8 mouse cellular contexts compared by ENCODE assay signal in genomic region chr2:180967010-180967763, GRCm38 (mm10). TPM values are rescaled to one million over a fixed set of nuclear protein-coding genes. Genes with fewer than 3 reads are reported as not detected.
A peak's percentile ranks its signal among the peaks of the same experiment; 100 is the strongest.
DNase-seq lines count a peak whose midpoint lies in the region; ATAC-seq lines count a peak whose summit lies in the region.

TSS of gene Arfgap1 (plus strand) at chr2:180967225.

- H3K27ac ChIP-seq in forebrain, embryonic 11.5 days (ENCODE audit: low read depth, low read length) = peak within 1 kb of the TSS; percentile 58; the same call in 1 of the 2 replicates
- peak within 1 kb of the TSS; percentile 80 for H3K27ac ChIP-seq in heart, embryonic 16.5 days (ENCODE audit: low read length)
- peak within 1 kb of the TSS; percentile 89 for H3K27ac ChIP-seq in liver, embryonic 15.5 days (replicated peaks)
- H3K27ac ChIP-seq in neural tube, embryonic 12.5 days = peak within 1 kb of the TSS; percentile 68

- DNase-seq in CD8-positive naive resting alpha-beta T cell, adult 2 months (ENCODE audit: low read depth in 2 of 2, low spot score in 2 of 2) = peak; percentile 77 to 83
- DNase-seq in c-Kit-positive CD71-positive TER-119-negative erythroid progenitor cells, embryonic 14.5 days (ENCODE audit: low read depth) = peak; percentile 75
- peak; percentile 91 for DNase-seq in forebrain, embryonic 11.5 days (ENCODE audit: low spot score)
- peak; percentile 94 to 96 for DNase-seq in kidney, postnatal 36 days
- peak; percentile 90 for DNase-seq in telencephalon, adult 2 months (ENCODE audit: low read depth, low spot score)

- peak within 1 kb of the TSS; percentile 92 for H3K9ac ChIP-seq in forebrain, embryonic 11.5 days (ENCODE audit: low read length)
- peak within 1 kb of the TSS; percentile 91 for H3K9ac ChIP-seq in heart, embryonic 16.5 days (ENCODE audit: low read length)
- peak within 1 kb of the TSS; percentile 90 for H3K9ac ChIP-seq in liver, embryonic 15.5 days
- H3K9ac ChIP-seq in neural tube, embryonic 12.5 days = peak within 1 kb of the TSS; percentile 95

- H3K27me3 ChIP-seq in forebrain, embryonic 11.5 days (ENCODE audit: control insufficient read depth, insufficient read depth, low read length) = no peaks in the 10 kb centered on the region
- no peaks in the 10 kb centered on the region for H3K27me3 ChIP-seq in heart, embryonic 16.5 days (ENCODE audit: control insufficient read depth, insufficient read depth, low read length)
- H3K27me3 ChIP-seq in liver, embryonic 15.5 days = no peaks in the 10 kb centered on the region
- no peaks in the 10 kb centered on the region for H3K27me3 ChIP-seq in neural tube, embryonic 12.5 days (replicated peaks)

- H3K9me3 ChIP-seq in forebrain, embryonic 11.5 days (ENCODE audit: control insufficient read depth, low read length) = no peaks in the 10 kb centered on the region
- H3K9me3 ChIP-seq in heart, embryonic 16.5 days (replicated peaks; ENCODE audit: control insufficient read depth, low read length) = no peaks in the 10 kb centered on the region
- H3K9me3 ChIP-seq in liver, embryonic 15.5 days (replicated peaks) = no peaks in the 10 kb centered on the region
- no peaks in the 10 kb centered on the region for H3K9me3 ChIP-seq in neural tube, embryonic 12.5 days

- H3K4me3 ChIP-seq in forebrain, embryonic 11.5 days (ENCODE audit: low read depth, low read length) = peak within 1 kb of the TSS; percentile 87
- peak within 1 kb of the TSS; percentile 73 for H3K4me3 ChIP-seq in heart, embryonic 16.5 days (ENCODE audit: low read length)
- peak within 1 kb of the TSS; percentile 81 for H3K4me3 ChIP-seq in liver, embryonic 15.5 days (replicated peaks)
- peak within 1 kb of the TSS; percentile 91 for H3K4me3 ChIP-seq in neural tube, embryonic 12.5 days

- ATAC-seq in forebrain, embryonic 11.5 days (replicated peaks; ENCODE audit: low FRiP score) = peak; percentile 88
- peak; percentile 89 for ATAC-seq in heart, embryonic 16.5 days (replicated peaks; ENCODE audit: extremely low read depth, insufficient read depth, low FRiP score)
- ATAC-seq in liver, embryonic 15.5 days (ENCODE audit: insufficient read depth) = peak; percentile 89
- ATAC-seq in neural tube, embryonic 12.5 days (ENCODE audit: low FRiP score, low read depth) = peak; percentile 88

- under 1% methylated on average over 57 of the region's 57 CpGs for WGBS in forebrain, embryonic 11.5 days
- WGBS in heart, embryonic 16.5 days = under 1% methylated on average over 57 of the region's 57 CpGs
- under 1% methylated on average over 57 of the region's 57 CpGs for WGBS in liver, embryonic 15.5 days (ENCODE audit: insufficient replicate concordance)
- WGBS in neural tube, embryonic 12.5 days = under 1% methylated on average over 57 of the region's 57 CpGs

- H3K4me2 ChIP-seq in forebrain, embryonic 11.5 days (ENCODE audit: low read depth, low read length, severe bottlenecking) = peak within 1 kb of the TSS; percentile 95
- peak within 1 kb of the TSS; percentile 81 for H3K4me2 ChIP-seq in heart, embryonic 16.5 days (ENCODE audit: low read depth, low read length)
- H3K4me2 ChIP-seq in liver, embryonic 15.5 days = peak within 1 kb of the TSS; percentile 78
- peak within 1 kb of the TSS; percentile 94 for H3K4me2 ChIP-seq in neural tube, embryonic 12.5 days (replicated peaks)

- peaks cover 7% of the 10 kb centered on the region for H3K36me3 ChIP-seq in forebrain, embryonic 11.5 days (ENCODE audit: control insufficient read depth, insufficient read depth, low read length)
- H3K36me3 ChIP-seq in heart, embryonic 16.5 days (ENCODE audit: control insufficient read depth, insufficient read depth) = peaks cover 14% of the 10 kb centered on the region
- H3K36me3 ChIP-seq in liver, embryonic 15.5 days (replicated peaks) = peaks cover 24% of the 10 kb centered on the region
- H3K36me3 ChIP-seq in neural tube, embryonic 12.5 days = peaks cover 20% of the 10 kb centered on the region

- H3K4me1 ChIP-seq in forebrain, embryonic 11.5 days (replicated peaks; ENCODE audit: control insufficient read depth, insufficient read depth, low read length) = no peaks in the 10 kb centered on the region
- H3K4me1 ChIP-seq in heart, embryonic 16.5 days (ENCODE audit: control insufficient read depth, insufficient read depth, low read length) = peaks cover 35% of the 10 kb centered on the region
- H3K4me1 ChIP-seq in liver, embryonic 15.5 days (replicated peaks) = peaks cover 46% of the 10 kb centered on the region
- H3K4me1 ChIP-seq in neural tube, embryonic 12.5 days = peaks cover 20% of the 10 kb centered on the region

RNA-seq across cellular contexts. Expression of gene Arfgap1, which starts in this region (rescaled TPM):
- 71.5 and 77.4 TPM in 2 replicates for polyA plus RNA-seq in forebrain, embryonic 11.5 days (2014; fragmentation: Nextera tagmentation; extraction: Ambion mirVana)
- 76.1 and 86.1 TPM in 2 replicates for polyA plus RNA-seq in heart, embryonic 16.5 days (2015; fragmentation: Nextera tagmentation; extraction: Ambion mirVana)
- polyA plus RNA-seq in liver, embryonic 15.5 days (2015; fragmentation: Nextera tagmentation; extraction: Ambion mirVana) = 32.0 and 35.1 TPM in 2 replicates
- 95.1 and 101 TPM in 2 replicates for polyA plus RNA-seq in neural tube, embryonic 12.5 days (2016; fragmentation: Nextera tagmentation; extraction: Ambion mirVana)

Comparison
In these comparisons a context has a peak if more than half of its experiments do, and no peak if none do; other contexts are left out.
1. Peak in every context shown above with its lines: DNase-seq, ATAC-seq, H3K4me3 ChIP-seq and H3K27ac ChIP-seq.